Mouse (Mus musculus) kidney, embryonic 15.5 days (tissue): ENCODE results near the gene Scarf2. TPM values are rescaled to one million over a fixed set of nuclear protein-coding genes. Genes with fewer than 3 reads are reported as not detected.
A peak's percentile ranks its signal among the peaks of the same experiment; 100 is the strongest.

Experiments
- ATAC-seq: fragments of 200-750 bp; cut with Nextera tagmentation; replicated peaks from 2 replicates; pipeline ENCODE4 v1.8.0; 2017; ENCODE audit warnings: moderate TSS enrichment; ENCODE audit not compliant: low FRiP score
- H3K27ac ChIP-seq: fragments of 300-500 bp; sonication (generic); 2 replicates; pipeline ENCODE4 v1.5.1; 2015; ENCODE audit warnings: mild to moderate bottlenecking, inconsistent platforms
- H3K27me3 ChIP-seq: fragments of 300-500 bp; sonication (generic); 2 replicates; pipeline ENCODE4 v1.6.1; 2015; ENCODE audit warnings: inconsistent platforms
- H3K36me3 ChIP-seq: fragments of 300-500 bp; sonication (generic); 2 replicates; pipeline ENCODE4 v1.6.1; 2015; ENCODE audit warnings: inconsistent platforms
- H3K4me1 ChIP-seq: fragments of 300-500 bp; sonication (generic); 2 replicates; pipeline ENCODE4 v1.6.1; 2015; ENCODE audit warnings: inconsistent platforms
- H3K4me2 ChIP-seq: fragments of 300-500 bp; sonication (generic); 2 replicates; pipeline ENCODE4 v1.6.1; 2015; ENCODE audit warnings: moderate library complexity, mild to moderate bottlenecking, inconsistent platforms
- H3K4me3 ChIP-seq: fragments of 300-500 bp; sonication (generic); replicated peaks from 2 replicates; pipeline ENCODE4 v1.5.1; 2015; ENCODE audit warnings: mild to moderate bottlenecking, inconsistent platforms
- H3K9ac ChIP-seq: fragments of 300-500 bp; sonication (generic); 2 replicates; pipeline ENCODE4 v1.6.1; 2015; ENCODE audit warnings: mild to moderate bottlenecking, inconsistent platforms
- H3K9me3 ChIP-seq: fragments of 300-500 bp; sonication (generic); replicated peaks from 2 replicates; pipeline ENCODE4 v1.6.1; 2016; ENCODE audit warnings: inconsistent platforms
- WGBS: fragments of 180-500 bp; shearing (Covaris S2); methylation state at CpG from one replicate; pipeline ENCODE4 v1.1.7; 2015; ENCODE audit warnings: mixed read lengths; 5-methylcytosine and 5-hydroxymethylcytosine counted together
- polyA plus RNA-seq: library from polyadenylated mRNA; unstranded; fragments of >200 nt; fragmentation: Nextera tagmentation; extraction: Ambion mirVana; gene quantifications from 2 replicates; pipeline ENCODE4 v1.2.1, GENCODE M21; 2015

Scarf2 gene
- polyA plus RNA-seq, 1 experiment from 2014 or later: 12.3 TPM

GRCm38 (mm10) chr16:17802456-17802838, 5.4 kb downstream of the Scarf2 start:
- Histone ChIP-seq H3K9ac (no peak overlapping the region), H3K4me3 (peak overlapping the region; percentile 36), H3K9me3 (no peaks in the 10 kb centered on the region), H3K4me2 (peak overlapping the region; percentile 64), H3K4me1 (peaks cover 94% of the 10 kb centered on the region), H3K36me3 (peaks cover 5% of the 10 kb centered on the region; the same call in 1 of the 2 replicates), H3K27ac (no peak overlapping the region), H3K27me3 (peaks cover 91% of the 10 kb centered on the region)
- no peak for ATAC-seq
- 24% methylated on average over 18 of the region's 18 CpGs for WGBS

GRCm38 (mm10) chr16:17802839-17803674, 6.0 kb downstream of the Scarf2 start:
- Histone ChIP-seq H3K4me3 (peak overlapping the region; percentile 36), H3K27ac (no peak overlapping the region), H3K9me3 (no peaks in the 10 kb centered on the region), H3K36me3 (peaks cover 5% of the 10 kb centered on the region; the same call in 1 of the 2 replicates), H3K27me3 (peaks cover 88% of the 10 kb centered on the region), H3K9ac (peak overlapping the region; percentile 25), H3K4me1 (peaks cover 94% of the 10 kb centered on the region), H3K4me2 (peak overlapping the region; percentile 64)
- WGBS: 11% methylated on average over 83 of the region's 83 CpGs
- no peak for ATAC-seq

GRCm38 (mm10) chr16:17803675-17804448, 6.8 kb downstream of the Scarf2 start:
- no peaks in the 10 kb centered on the region for H3K9me3 ChIP-seq
- peak overlapping the region; percentile 29; the same call in 1 of the 2 replicates for H3K9ac ChIP-seq

GRCm38 (mm10) chr16:17804449-17804912, 7.4 kb downstream of the Scarf2 start:
- Histone ChIP-seq H3K4me2 (peak overlapping the region; percentile 62), H3K27ac (no peak overlapping the region), H3K4me3 (peak overlapping the region; percentile 34), H3K9me3 (no peaks in the 10 kb centered on the region), H3K36me3 (peaks cover 5% of the 10 kb centered on the region; the same call in 1 of the 2 replicates), H3K9ac (peak overlapping the region; percentile 29; the same call in 1 of the 2 replicates), H3K4me1 (peaks cover 85% of the 10 kb centered on the region), H3K27me3 (peaks cover 86% of the 10 kb centered on the region)
- peak; percentile 42; the same call in 1 of the 2 replicates for ATAC-seq
- WGBS: 8% methylated on average over 33 of the region's 33 CpGs

More at GRCm38 (mm10) chr16:17803675-17804448, 6.8 kb downstream of the Scarf2 start:
- H3K4me2 ChIP-seq: peak overlapping the region; percentile 64
- ATAC-seq: 0 out of 2 replicates have a peak, but pooled peaks have one; percentile 3
- H3K27ac ChIP-seq: no peak overlapping the region
- 28% methylated on average over 33 of the region's 33 CpGs for WGBS
- H3K4me1 ChIP-seq: peaks cover 86% of the 10 kb centered on the region
- peaks cover 86% of the 10 kb centered on the region for H3K27me3 ChIP-seq
- peaks cover 5% of the 10 kb centered on the region; the same call in 1 of the 2 replicates for H3K36me3 ChIP-seq
- H3K4me3 ChIP-seq: peak overlapping the region; percentile 36

GRCm38 (mm10) chr16:17804982-17805381, 7.9 kb downstream of the Scarf2 start:
- 23% methylated on average over 7 of the region's 7 CpGs for WGBS
- Histone ChIP-seq H3K4me3 (peak overlapping the region; percentile 34), H3K27me3 (peaks cover 85% of the 10 kb centered on the region), H3K9me3 (no peaks in the 10 kb centered on the region), H3K36me3 (peaks cover 5% of the 10 kb centered on the region; the same call in 1 of the 2 replicates), H3K4me1 (peaks cover 85% of the 10 kb centered on the region), H3K9ac (no peak overlapping the region), H3K27ac (no peak overlapping the region), H3K4me2 (peak overlapping the region; percentile 62)
- no peak for ATAC-seq

GRCm38 (mm10) chr16:17806581-17807191, 9.6 kb downstream of the Scarf2 start:
- Histone ChIP-seq H3K27ac (0 out of 2 replicates have a peak overlapping the region, but pooled peaks have one; percentile 34), H3K4me3 (peak overlapping the region; percentile 49), H3K4me1 (peaks cover 74% of the 10 kb centered on the region), H3K36me3 (peaks cover 5% of the 10 kb centered on the region; the same call in 1 of the 2 replicates), H3K27me3 (peaks cover 83% of the 10 kb centered on the region), H3K9ac (peak overlapping the region; percentile 54), H3K9me3 (no peaks in the 10 kb centered on the region), H3K4me2 (peak overlapping the region; percentile 89)
- 11% methylated on average over 50 of the region's 50 CpGs for WGBS
- ATAC-seq: 0 out of 2 replicates have a peak, but pooled peaks have one; percentile 4

GRCm38 (mm10) chr16:17807192-17808009, 10.3 kb downstream of the Scarf2 start:
- H3K36me3 ChIP-seq: peaks cover 5% of the 10 kb centered on the region; the same call in 1 of the 2 replicates
- H3K27ac ChIP-seq: peak overlapping the region; percentile 34; the same call in 1 of the 2 replicates
- H3K27me3 ChIP-seq: peaks cover 76% of the 10 kb centered on the region
- peak overlapping the region; percentile 54 for H3K9ac ChIP-seq
- peak; percentile 75 for ATAC-seq
- peak overlapping the region; percentile 89 for H3K4me2 ChIP-seq
- 5% methylated on average over 67 of the region's 73 CpGs for WGBS
- peak overlapping the region; percentile 49 for H3K4me3 ChIP-seq
- H3K9me3 ChIP-seq: no peaks in the 10 kb centered on the region
- peaks cover 68% of the 10 kb centered on the region for H3K4me1 ChIP-seq

- Histone ChIP-seq H3K4me1 (peaks cover 54% of the 10 kb centered on the region), H3K27me3 (peaks cover 64% of the 10 kb centered on the region), H3K9me3 (no peaks in the 10 kb centered on the region), H3K9ac (no peak overlapping the region), H3K36me3 (no peaks in the 10 kb centered on the region), H3K4me2 (no peak overlapping the region), H3K27ac (peak overlapping the region; percentile 33; the same call in 1 of the 2 replicates), H3K4me3 (no peak overlapping the region)
- 79% methylated on average over 4 of the region's 4 CpGs for WGBS
- no peak for ATAC-seq
Observed at GRCm38 (mm10) chr16:17809125-17809524, 12.0 kb downstream of the Scarf2 start.

GRCm38 (mm10) chr16:17809711-17810110, 12.6 kb downstream of the Scarf2 start:
- H3K36me3 ChIP-seq: no peaks in the 10 kb centered on the region
- peaks cover 48% of the 10 kb centered on the region for H3K4me1 ChIP-seq
- peaks cover 64% of the 10 kb centered on the region for H3K27me3 ChIP-seq
- peak; percentile 23; the same call in 1 of the 2 replicates for ATAC-seq
- H3K4me2 ChIP-seq: no peak overlapping the region
- peak overlapping the region; percentile 33 for H3K27ac ChIP-seq
- 31% methylated on average over 7 of the region's 7 CpGs for WGBS
- H3K9ac ChIP-seq: no peak overlapping the region
- H3K4me3 ChIP-seq: no peak overlapping the region
- H3K9me3 ChIP-seq: no peaks in the 10 kb centered on the region

- peaks cover 41% of the 10 kb centered on the region for H3K4me1 ChIP-seq
- H3K4me3 ChIP-seq: no peak overlapping the region
- H3K27me3 ChIP-seq: peaks cover 61% of the 10 kb centered on the region
- no peaks in the 10 kb centered on the region for H3K36me3 ChIP-seq
- H3K4me2 ChIP-seq: no peak overlapping the region
- no peaks in the 10 kb centered on the region for H3K9me3 ChIP-seq
- no peak overlapping the region for H3K27ac ChIP-seq
- H3K9ac ChIP-seq: no peak overlapping the region
- WGBS: 2% methylated on average over 5 of the region's 5 CpGs
- ATAC-seq: no peak
Observed at GRCm38 (mm10) chr16:17812120-17812519, 15.0 kb downstream of the Scarf2 start.
